Mouse (Mus musculus): ENCODE results near the gene Lrrc74b. TPM values are rescaled to one million over a fixed set of nuclear protein-coding genes. Genes with fewer than 3 reads are reported as not detected.

Gene Lrrc74b
- total RNA-seq (2015; ENCODE audit: low replicate concordance) = not detected in 2 replicates
- total RNA-seq (2017; ENCODE audit: low replicate concordance) = not detected in 2 replicates

- no peak for ATAC-seq (replicated peaks; ENCODE audit: low FRiP score, poor library complexity, severe bottlenecking)
Observed at GRCm38 (mm10) chr16:17561128-17561750, at the start of gene Lrrc74b. Lrrc74b (minus strand) TSS chr16:17561247.

- ATAC-seq (replicated peaks; ENCODE audit: low FRiP score, poor library complexity, severe bottlenecking) = no peak
Observed at GRCm38 (mm10) chr16:17605684-17606083, 44.6 kb upstream of the Lrrc74b start.

GRCm38 (mm10) chr16:17604941-17605340 is 43.9 kb upstream of the Lrrc74b start:
- ATAC-seq (replicated peaks; ENCODE audit: low FRiP score, poor library complexity, severe bottlenecking) = no peak

GRCm38 (mm10) chr16:17600944-17601562 is 40.0 kb upstream of the Lrrc74b start:
- ATAC-seq (replicated peaks; ENCODE audit: low FRiP score, poor library complexity, severe bottlenecking) = no peak

- ATAC-seq (replicated peaks; ENCODE audit: low FRiP score, poor library complexity, severe bottlenecking) = no peak
Observed at GRCm38 (mm10) chr16:17590731-17591130, 29.7 kb upstream of the Lrrc74b start.

- no peak for ATAC-seq (replicated peaks; ENCODE audit: low FRiP score, poor library complexity, severe bottlenecking)
Observed at GRCm38 (mm10) chr16:17584555-17584954, 23.5 kb upstream of the Lrrc74b start.

- ATAC-seq (replicated peaks; ENCODE audit: low FRiP score, poor library complexity, severe bottlenecking) = peak; percentile 67
Observed at GRCm38 (mm10) chr16:17583064-17583463, 22.0 kb upstream of the Lrrc74b start, which contains the start of gene Slc7a4. Slc7a4 (minus strand) TSS chr16:17583214.

GRCm38 (mm10) chr16:17576825-17577215 is 15.8 kb upstream of the Lrrc74b start:
- 0 out of 2 replicates have a peak, but pooled peaks have one; percentile 8 for ATAC-seq (replicated peaks; ENCODE audit: low FRiP score, poor library complexity, severe bottlenecking)

GRCm38 (mm10) chr16:17575870-17576824 is 15.1 kb upstream of the Lrrc74b start:
- ATAC-seq (replicated peaks; ENCODE audit: low FRiP score, poor library complexity, severe bottlenecking) = peak; percentile 32; the same call in 1 of the 2 replicates

GRCm38 (mm10) chr16:17566186-17566585 is 5.1 kb upstream of the Lrrc74b start:
- ATAC-seq (replicated peaks; ENCODE audit: low FRiP score, poor library complexity, severe bottlenecking) = no peak

- no peak for ATAC-seq (replicated peaks; ENCODE audit: low FRiP score, poor library complexity, severe bottlenecking)
Observed at GRCm38 (mm10) chr16:17564771-17565170, 3.7 kb upstream of the Lrrc74b start.

- ATAC-seq (replicated peaks; ENCODE audit: low FRiP score, poor library complexity, severe bottlenecking) = no peak
Observed at GRCm38 (mm10) chr16:17564221-17564620, 3.2 kb upstream of the Lrrc74b start.

GRCm38 (mm10) chr16:17563580-17563979 is 2.5 kb upstream of the Lrrc74b start:
- no peak for ATAC-seq (replicated peaks; ENCODE audit: low FRiP score, poor library complexity, severe bottlenecking)

GRCm38 (mm10) chr16:17561751-17562208 is 733 bp upstream of the Lrrc74b start, which contains the start of gene P2rx6:
P2rx6 (plus strand) TSS chr16:17561885.
- ATAC-seq (replicated peaks; ENCODE audit: low FRiP score, poor library complexity, severe bottlenecking) = no peak

- no peak for ATAC-seq (replicated peaks; ENCODE audit: low FRiP score, poor library complexity, severe bottlenecking)
Observed at GRCm38 (mm10) chr16:17559396-17560027, 1.5 kb downstream of the Lrrc74b start.

- no peak for ATAC-seq (replicated peaks; ENCODE audit: low FRiP score, poor library complexity, severe bottlenecking)
Observed at GRCm38 (mm10) chr16:17558811-17559210, 2.2 kb downstream of the Lrrc74b start.

- ATAC-seq (replicated peaks; ENCODE audit: low FRiP score, poor library complexity, severe bottlenecking) = peak; percentile 64
Observed at GRCm38 (mm10) chr16:17557947-17558480, 3.0 kb downstream of the Lrrc74b start.

GRCm38 (mm10) chr16:17556907-17557306 is 4.1 kb downstream of the Lrrc74b start:
- no peak for ATAC-seq (replicated peaks; ENCODE audit: low FRiP score, poor library complexity, severe bottlenecking)

GRCm38 (mm10) chr16:17556180-17556579 is 4.9 kb downstream of the Lrrc74b start:
- no peak for ATAC-seq (replicated peaks; ENCODE audit: low FRiP score, poor library complexity, severe bottlenecking)
